Comparison of ENCODE assay signal across 11 mouse cellular contexts in genomic region chr5:115483385-115483784, GRCm38 (mm10). TPM values are rescaled to one million over a fixed set of nuclear protein-coding genes. Genes with fewer than 3 reads are reported as not detected.
DNase-seq lines count a peak whose midpoint lies in the region; ATAC-seq lines count a peak whose summit lies in the region.
"Had no signal": no experiment of that assay in that cellular context is flagged by ENCODE, and none has a peak within 500 bp of the region (broad histone marks: within the 10 kb centered on the region; RNA-seq: fewer than 3 reads in every experiment).

No protein-coding gene starts in this region.

- no peaks in the 10 kb centered on the region for H3K9me3 ChIP-seq in forebrain, embryonic 10.5 days
- no peaks in the 10 kb centered on the region for H3K9me3 ChIP-seq in forebrain, embryonic 11.5 days (ENCODE audit: control insufficient read depth, low read length)
- no peaks in the 10 kb centered on the region for H3K9me3 ChIP-seq in liver, embryonic 12.5 days (replicated peaks)
- H3K9me3 ChIP-seq in liver, embryonic 11.5 days (ENCODE audit: control insufficient read depth, low read length) = no peaks in the 10 kb centered on the region
- no peaks in the 10 kb centered on the region for H3K9me3 ChIP-seq in limb, embryonic 10.5 days (replicated peaks)
- no peaks in the 10 kb centered on the region for H3K9me3 ChIP-seq in neural tube, embryonic 14.5 days (ENCODE audit: control insufficient read depth, low read length)

- DNase-seq in forebrain, embryonic 10.5 days (ENCODE audit: extremely low spot score, low spot score) = no peak
- DNase-seq in forebrain, embryonic 11.5 days (ENCODE audit: low spot score) = no peak
- DNase-seq in liver, embryonic 11.5 days (ENCODE audit: low spot score) = no peak
- DNase-seq in limb, embryonic 10.5 days (ENCODE audit: low spot score) = no peak
- DNase-seq in right cerebral cortex, adult 18-20 months = no peak
- DNase-seq: lung, adult 18-20 months had no signal

- H3K27ac ChIP-seq in forebrain, embryonic 10.5 days = no peak overlapping the region
- H3K27ac ChIP-seq in forebrain, embryonic 11.5 days (ENCODE audit: low read depth, low read length) = no peak overlapping the region
- H3K27ac ChIP-seq in liver, embryonic 12.5 days = no peak overlapping the region
- no peak overlapping the region for H3K27ac ChIP-seq in liver, embryonic 11.5 days (ENCODE audit: low read depth, low read length)
- no peak overlapping the region for H3K27ac ChIP-seq in limb, embryonic 10.5 days
- H3K27ac ChIP-seq in neural tube, embryonic 14.5 days (ENCODE audit: low read depth, low read length) = no peak overlapping the region

- H3K4me3 ChIP-seq in forebrain, embryonic 10.5 days = peak overlapping the region; percentile 54; the same call in 1 of the 2 replicates
- H3K4me3 ChIP-seq in forebrain, embryonic 11.5 days (ENCODE audit: low read depth, low read length) = no peak overlapping the region
- no peak overlapping the region for H3K4me3 ChIP-seq in liver, embryonic 12.5 days
- H3K4me3 ChIP-seq in liver, embryonic 11.5 days (ENCODE audit: low read depth, low read length) = no peak overlapping the region
- H3K4me3 ChIP-seq in limb, embryonic 10.5 days = peak overlapping the region; percentile 34; the same call in 1 of the 2 replicates
- peak overlapping the region; percentile 38 for H3K4me3 ChIP-seq in neural tube, embryonic 14.5 days (ENCODE audit: low read depth, low read length)

- WGBS in forebrain, embryonic 10.5 days = 16% methylated on average over 6 of the region's 6 CpGs
- WGBS in forebrain, embryonic 11.5 days = 26% methylated on average over 6 of the region's 6 CpGs
- 50% methylated on average over 6 of the region's 6 CpGs for WGBS in liver, embryonic 12.5 days (ENCODE audit: insufficient replicate concordance)
- WGBS in liver, embryonic 11.5 days = 42% methylated on average over 6 of the region's 6 CpGs
- WGBS in limb, embryonic 10.5 days = 20% methylated on average over 6 of the region's 6 CpGs
- WGBS in neural tube, embryonic 14.5 days = 29% methylated on average over 6 of the region's 6 CpGs

- ATAC-seq in forebrain, embryonic 11.5 days (replicated peaks; ENCODE audit: low FRiP score) = no peak
- ATAC-seq in liver, embryonic 12.5 days = no peak
- ATAC-seq in liver, embryonic 11.5 days (replicated peaks; ENCODE audit: low FRiP score) = no peak
- no peak for ATAC-seq in neural tube, embryonic 14.5 days (ENCODE audit: low read depth)
- ATAC-seq in erythroid progenitor cell, adult 5-6 weeks (replicated peaks; ENCODE audit: low FRiP score, poor library complexity, severe bottlenecking) = no peak

- H3K9ac ChIP-seq in forebrain, embryonic 11.5 days (ENCODE audit: low read length) = no peak overlapping the region
- no peak overlapping the region for H3K9ac ChIP-seq in liver, embryonic 12.5 days
- H3K9ac ChIP-seq in liver, embryonic 11.5 days (ENCODE audit: low read depth, low read length) = no peak overlapping the region
- no peak overlapping the region for H3K9ac ChIP-seq in neural tube, embryonic 14.5 days (replicated peaks; ENCODE audit: low read depth, low read length)

- H3K36me3 ChIP-seq in forebrain, embryonic 10.5 days (replicated peaks) = no peaks in the 10 kb centered on the region; the same call in 1 of the 2 replicates
- H3K36me3 ChIP-seq in forebrain, embryonic 11.5 days (ENCODE audit: control insufficient read depth, insufficient read depth, low read length) = no peaks in the 10 kb centered on the region
- H3K36me3 ChIP-seq in liver, embryonic 12.5 days = peaks cover 13% of the 10 kb centered on the region
- no peaks in the 10 kb centered on the region for H3K36me3 ChIP-seq in liver, embryonic 11.5 days (ENCODE audit: control insufficient read depth, insufficient read depth, low read length)
- H3K36me3 ChIP-seq in limb, embryonic 10.5 days = peaks cover 5% of the 10 kb centered on the region
- no peaks in the 10 kb centered on the region for H3K36me3 ChIP-seq in neural tube, embryonic 14.5 days (ENCODE audit: control insufficient read depth, insufficient read depth, low read length)

- peaks cover 39% of the 10 kb centered on the region for H3K4me1 ChIP-seq in forebrain, embryonic 10.5 days
- peaks cover 7% of the 10 kb centered on the region; the same call in 1 of the 2 replicates for H3K4me1 ChIP-seq in forebrain, embryonic 11.5 days (replicated peaks; ENCODE audit: control insufficient read depth, insufficient read depth, low read length)
- peaks cover 28% of the 10 kb centered on the region for H3K4me1 ChIP-seq in liver, embryonic 12.5 days
- H3K4me1 ChIP-seq in liver, embryonic 11.5 days (replicated peaks; ENCODE audit: control insufficient read depth, insufficient read depth, low read length) = peaks cover 6% of the 10 kb centered on the region
- peaks cover 22% of the 10 kb centered on the region for H3K4me1 ChIP-seq in limb, embryonic 10.5 days
- H3K4me1 ChIP-seq in neural tube, embryonic 14.5 days (ENCODE audit: control insufficient read depth, insufficient read depth, low read length) = peaks cover 13% of the 10 kb centered on the region

- no peak overlapping the region for H3K4me2 ChIP-seq in forebrain, embryonic 11.5 days (ENCODE audit: low read depth, low read length, severe bottlenecking)
- peak overlapping the region; percentile 79; the same call in 1 of the 2 replicates for H3K4me2 ChIP-seq in liver, embryonic 12.5 days
- no peak overlapping the region; the same call in 1 of the 2 replicates for H3K4me2 ChIP-seq in liver, embryonic 11.5 days
- peak overlapping the region; percentile 43; the same call in 1 of the 2 replicates for H3K4me2 ChIP-seq in neural tube, embryonic 14.5 days (ENCODE audit: low read depth, low read length)

- H3K27me3 ChIP-seq in forebrain, embryonic 10.5 days (ENCODE audit: poor library complexity, severe bottlenecking) = peaks cover 47% of the 10 kb centered on the region
- H3K27me3 ChIP-seq in forebrain, embryonic 11.5 days (ENCODE audit: control insufficient read depth, insufficient read depth, low read length) = peaks cover 23% of the 10 kb centered on the region
- 0 out of 2 replicates have a peak, but pooled peaks cover 7% of the 10 kb centered on the region for H3K27me3 ChIP-seq in liver, embryonic 12.5 days (replicated peaks)
- H3K27me3 ChIP-seq in liver, embryonic 11.5 days (replicated peaks; ENCODE audit: control insufficient read depth, insufficient read depth, low read length) = 0 out of 2 replicates have a peak, but pooled peaks cover 3% of the 10 kb centered on the region
- H3K27me3 ChIP-seq in limb, embryonic 10.5 days (ENCODE audit: low read depth, poor library complexity, severe bottlenecking) = peaks cover 45% of the 10 kb centered on the region
- no peaks in the 10 kb centered on the region for H3K27me3 ChIP-seq in neural tube, embryonic 14.5 days (ENCODE audit: control insufficient read depth, insufficient read depth, low read length)

RNA-seq across cellular contexts. Expression of gene Sirt4, which starts 1.1 kb away (rescaled TPM):
- 13.1 and 13.9 TPM in 2 replicates for polyA plus RNA-seq in forebrain, embryonic 10.5 days (2016; fragmentation: Nextera tagmentation; extraction: Ambion mirVana)
- 20.6 and 22.0 TPM in 2 replicates for polyA plus RNA-seq in forebrain, embryonic 11.5 days (2014; fragmentation: Nextera tagmentation; extraction: Ambion mirVana)
- polyA plus RNA-seq in liver, embryonic 12.5 days (2016; fragmentation: Nextera tagmentation; extraction: Ambion mirVana) = 6.3 and 7.5 TPM in 2 replicates
- 14.8 and 15.2 TPM in 2 replicates for polyA plus RNA-seq in liver, embryonic 11.5 days (2014; fragmentation: Nextera tagmentation; extraction: Ambion mirVana)
- polyA plus RNA-seq in limb, embryonic 10.5 days (2016; fragmentation: Nextera tagmentation; extraction: Ambion mirVana) = 16.0 and 18.5 TPM in 2 replicates
- polyA plus RNA-seq in neural tube, embryonic 14.5 days (2014; fragmentation: Nextera tagmentation; extraction: Ambion mirVana) = 26.0 and 32.6 TPM in 2 replicates
- 1.8 TPM in 1 of 2 replicates, not detected in the other for total RNA-seq in erythroid progenitor cell, adult 5-6 weeks (2015; ENCODE audit: low replicate concordance)
- total RNA-seq in erythroid progenitor cell, adult 5-6 weeks (2017; ENCODE audit: low replicate concordance) = 3.3 TPM in 1 of 2 replicates, not detected in the other

RNA-seq across cellular contexts. Expression of gene Pla2g1b, which starts 17.3 kb away (rescaled TPM):
- not detected in 2 replicates for polyA plus RNA-seq in forebrain, embryonic 10.5 days (2016; fragmentation: Nextera tagmentation; extraction: Ambion mirVana)
- not detected in 2 replicates for polyA plus RNA-seq in forebrain, embryonic 11.5 days (2014; fragmentation: Nextera tagmentation; extraction: Ambion mirVana)
- 0.42 and 0.69 TPM in 2 replicates for polyA plus RNA-seq in liver, embryonic 12.5 days (2016; fragmentation: Nextera tagmentation; extraction: Ambion mirVana)
- 0.89 and 1.2 TPM in 2 replicates for polyA plus RNA-seq in liver, embryonic 11.5 days (2014; fragmentation: Nextera tagmentation; extraction: Ambion mirVana)
- not detected in 2 replicates for polyA plus RNA-seq in limb, embryonic 10.5 days (2016; fragmentation: Nextera tagmentation; extraction: Ambion mirVana)
- 0.58 TPM in 1 of 2 replicates, not detected in the other for polyA plus RNA-seq in neural tube, embryonic 14.5 days (2014; fragmentation: Nextera tagmentation; extraction: Ambion mirVana)
- not detected in 2 replicates for total RNA-seq in erythroid progenitor cell, adult 5-6 weeks (2015; ENCODE audit: low replicate concordance)
- total RNA-seq in erythroid progenitor cell, adult 5-6 weeks (2017; ENCODE audit: low replicate concordance) = not detected in 2 replicates
- total RNA-seq: heart, postnatal 14 days had no signal
- polyA plus RNA-seq: C2C12 had no signal

RNA-seq across cellular contexts. Expression of gene Pxn, which starts 23.1 kb away (rescaled TPM):
- 34.3 and 35.8 TPM in 2 replicates for polyA plus RNA-seq in forebrain, embryonic 10.5 days (2016; fragmentation: Nextera tagmentation; extraction: Ambion mirVana)
- 11.9 and 12.3 TPM in 2 replicates for polyA plus RNA-seq in forebrain, embryonic 11.5 days (2014; fragmentation: Nextera tagmentation; extraction: Ambion mirVana)
- 17.4 and 20.1 TPM in 2 replicates for polyA plus RNA-seq in liver, embryonic 12.5 days (2016; fragmentation: Nextera tagmentation; extraction: Ambion mirVana)
- 12.4 and 14.0 TPM in 2 replicates for polyA plus RNA-seq in liver, embryonic 11.5 days (2014; fragmentation: Nextera tagmentation; extraction: Ambion mirVana)
- polyA plus RNA-seq in limb, embryonic 10.5 days (2016; fragmentation: Nextera tagmentation; extraction: Ambion mirVana) = 36.8 and 45.3 TPM in 2 replicates
- polyA plus RNA-seq in neural tube, embryonic 14.5 days (2014; fragmentation: Nextera tagmentation; extraction: Ambion mirVana) = 8.5 and 11.1 TPM in 2 replicates
- total RNA-seq in erythroid progenitor cell, adult 5-6 weeks (2015; ENCODE audit: low replicate concordance) = 18.9 and 24.5 TPM in 2 replicates
- 11.1 and 21.2 TPM in 2 replicates for total RNA-seq in erythroid progenitor cell, adult 5-6 weeks (2017; ENCODE audit: low replicate concordance)

RNA-seq across cellular contexts. Expression of gene Msi1, which starts 54.0 kb away (rescaled TPM):
- polyA plus RNA-seq in forebrain, embryonic 10.5 days (2016; fragmentation: Nextera tagmentation; extraction: Ambion mirVana) = 142 and 158 TPM in 2 replicates
- polyA plus RNA-seq in forebrain, embryonic 11.5 days (2014; fragmentation: Nextera tagmentation; extraction: Ambion mirVana) = 202 and 219 TPM in 2 replicates
- 2.5 and 2.7 TPM in 2 replicates for polyA plus RNA-seq in liver, embryonic 12.5 days (2016; fragmentation: Nextera tagmentation; extraction: Ambion mirVana)
- polyA plus RNA-seq in liver, embryonic 11.5 days (2014; fragmentation: Nextera tagmentation; extraction: Ambion mirVana) = 7.5 and 9.7 TPM in 2 replicates
- polyA plus RNA-seq in limb, embryonic 10.5 days (2016; fragmentation: Nextera tagmentation; extraction: Ambion mirVana) = 54.0 and 60.6 TPM in 2 replicates
- 55.1 and 55.4 TPM in 2 replicates for polyA plus RNA-seq in neural tube, embryonic 14.5 days (2014; fragmentation: Nextera tagmentation; extraction: Ambion mirVana)
- total RNA-seq in erythroid progenitor cell, adult 5-6 weeks (2015; ENCODE audit: low replicate concordance) = not detected in 2 replicates
- not detected in 2 replicates for total RNA-seq in erythroid progenitor cell, adult 5-6 weeks (2017; ENCODE audit: low replicate concordance)

Comparison
In these comparisons a context has a peak if more than half of its experiments do, and no peak if none do; other contexts are left out.
1. H3K4me3 ChIP-seq: peak in forebrain, embryonic 10.5 days (single experiment), limb, embryonic 10.5 days (single experiment) and neural tube, embryonic 14.5 days (single experiment); none in forebrain, embryonic 11.5 days (single experiment), liver, embryonic 12.5 days (single experiment) and liver, embryonic 11.5 days (single experiment).
2. H3K4me2 ChIP-seq: peak in liver, embryonic 12.5 days (single experiment) and neural tube, embryonic 14.5 days (single experiment); none in forebrain, embryonic 11.5 days (single experiment) and liver, embryonic 11.5 days (single experiment).